Mouse (Mus musculus) spleen, adult 2 months (tissue): ENCODE measurements around the gene Timd2. TPM values are rescaled to one million over a fixed set of nuclear protein-coding genes. Genes with fewer than 3 reads are reported as not detected.
"Not testable (repeated sequence)": the region's sequence is repeated elsewhere in the genome, so short reads cannot be mapped to it uniquely, and the experiment has no call there.

Experiments
- DNase-seq, 2 experiments: peaks; one replicate each; pipeline versions ENCODE4 v3.0.0 to v3.0.0-alpha.2; 2012 to 2021; ENCODE audit warnings: low spot score in 2 of 2, low read depth in 1 of 2
- H3K27ac ChIP-seq: fragments of 200-500 bp; 2 replicates; pipeline ENCODE4 v1.5.1; 2012; ENCODE audit warnings: low read length, inconsistent platforms; ENCODE audit not compliant: insufficient read depth
- H3K27me3 ChIP-seq: fragments of 200-500 bp; 2 replicates; pipeline ENCODE4 v1.6.1; 2012; ENCODE audit warnings: mild to moderate bottlenecking, moderate library complexity, low read length, inconsistent platforms; ENCODE audit not compliant: control insufficient read depth, insufficient read depth
- H3K36me3 ChIP-seq: fragments of 200-500 bp; 2 replicates; pipeline ENCODE4 v1.6.1; 2012; ENCODE audit warnings: mild to moderate bottlenecking, low read length, inconsistent platforms; ENCODE audit not compliant: control insufficient read depth, insufficient read depth
- H3K4me1 ChIP-seq: fragments of 200-500 bp; 2 replicates; pipeline ENCODE4 v1.6.1; 2011; ENCODE audit warnings: inconsistent platforms; ENCODE audit not compliant: control insufficient read depth, insufficient read depth, insufficient read length
- H3K4me3 ChIP-seq: fragments of 200-500 bp; 2 replicates; pipeline ENCODE4 v1.5.1; 2011; ENCODE audit warnings: mild to moderate bottlenecking, inconsistent platforms; ENCODE audit not compliant: insufficient read depth, insufficient read length; ENCODE audit errors: extremely low read depth
- CTCF ChIP-seq: fragments of 200-500 bp; IDR thresholded peaks from 2 replicates; pipeline ENCODE4 v1.5.1; 2011; ENCODE audit warnings: mild to moderate bottlenecking, inconsistent platforms; ENCODE audit not compliant: insufficient read depth, insufficient read length, insufficient replicate concordance; ENCODE audit errors: extremely low read depth
- POLR2A ChIP-seq: fragments of 200-500 bp; IDR thresholded peaks from 2 replicates; pipeline ENCODE4 v1.6.1; 2011; ENCODE audit warnings: low read depth, low read length, inconsistent platforms
- WGBS: fragments of 180-500 bp; shearing (Covaris S2); methylation state at CpG from one replicate; pipeline ENCODE4 v1.1.7; 2018; 5-methylcytosine and 5-hydroxymethylcytosine counted together
- polyA plus RNA-seq: library from polyadenylated mRNA; depleted of rRNA; stranded (reverse); fragments of >200 nt; gene quantifications from 2 replicates; pipeline ENCODE4 v1.2.3, GENCODE M21; 2012; rRNA removed

Timd2 gene
- polyA plus RNA-seq = 0.74 and 1.9 TPM in 2 replicates

GRCm38 (mm10) chr11:46706664-46707356, at the start of gene Timd2:
TSS of gene Timd2 (minus strand) at chr11:46707061.
- TF ChIP-seq POLR2A (no peak), CTCF (no peak)
- WGBS = 58% methylated on average over 6 of the region's 6 CpGs
- no peaks in the 10 kb centered on the region for H3K27me3 ChIP-seq
- no peak within 1 kb of the TSS for H3K27ac ChIP-seq
- DNase-seq = no peak
- no peak within 1 kb of the TSS for H3K4me3 ChIP-seq
- no peaks in the 10 kb centered on the region for H3K36me3 ChIP-seq
- H3K4me1 ChIP-seq = no peaks in the 10 kb centered on the region

GRCm38 (mm10) chr11:46755714-46756113, 48.9 kb upstream of the Timd2 start:
- not testable (repeated sequence) for H3K27me3 ChIP-seq, H3K4me1 ChIP-seq, H3K27ac ChIP-seq, DNase-seq, H3K36me3 ChIP-seq, H3K4me3 ChIP-seq
- WGBS = 87% methylated on average over 6 of the region's 6 CpGs

- H3K4me1 ChIP-seq = no peaks in the 10 kb centered on the region
- no peaks in the 10 kb centered on the region for H3K36me3 ChIP-seq
- no peak overlapping the region for H3K4me3 ChIP-seq
- no peak overlapping the region for H3K27ac ChIP-seq
- 89% methylated on average over 4 of the region's 4 CpGs for WGBS
- TF ChIP-seq POLR2A (no peak), CTCF (no peak)
- H3K27me3 ChIP-seq = no peaks in the 10 kb centered on the region
- no peak for DNase-seq
Observed at GRCm38 (mm10) chr11:46754669-46755068, 47.8 kb upstream of the Timd2 start.

GRCm38 (mm10) chr11:46753662-46754061, 46.8 kb upstream of the Timd2 start:
- WGBS = 61% methylated on average over 2 of the region's 2 CpGs

GRCm38 (mm10) chr11:46747996-46748395, 41.1 kb upstream of the Timd2 start:
- Histone ChIP-seq H3K27ac (no peak overlapping the region), H3K36me3 (no peaks in the 10 kb centered on the region), H3K27me3 (no peaks in the 10 kb centered on the region), H3K4me1 (no peaks in the 10 kb centered on the region), H3K4me3 (no peak overlapping the region)
- no peak for DNase-seq
- WGBS = 26% methylated on average over 2 of the region's 2 CpGs
- TF ChIP-seq CTCF = no peak
- TF ChIP-seq POLR2A = no peak

More at GRCm38 (mm10) chr11:46753662-46754061, 46.8 kb upstream of the Timd2 start:
- no peaks in the 10 kb centered on the region for H3K27me3 ChIP-seq
- DNase-seq = no peak
- H3K4me1 ChIP-seq = no peaks in the 10 kb centered on the region
- H3K27ac ChIP-seq = no peak overlapping the region
- TF ChIP-seq POLR2A (no peak), CTCF (no peak)
- H3K4me3 ChIP-seq = no peak overlapping the region
- H3K36me3 ChIP-seq = no peaks in the 10 kb centered on the region

- no peak for TF ChIP-seq CTCF
- no peak for DNase-seq
Observed at GRCm38 (mm10) chr11:46741716-46742115, 34.9 kb upstream of the Timd2 start.

GRCm38 (mm10) chr11:46740886-46741285, 34.0 kb upstream of the Timd2 start:
- 66% methylated on average over 4 of the region's 4 CpGs for WGBS
- Histone ChIP-seq H3K27me3 (no peaks in the 10 kb centered on the region), H3K4me1 (peaks cover 2% of the 10 kb centered on the region; the same call in 1 of the 2 replicates), H3K36me3 (no peaks in the 10 kb centered on the region), H3K27ac (no peak overlapping the region), H3K4me3 (no peak overlapping the region)
- TF ChIP-seq CTCF (no peak), POLR2A (no peak)
- DNase-seq = no peak

More at GRCm38 (mm10) chr11:46741716-46742115, 34.9 kb upstream of the Timd2 start:
- Histone ChIP-seq H3K27me3 (no peaks in the 10 kb centered on the region), H3K36me3 (no peaks in the 10 kb centered on the region), H3K4me3 (no peak overlapping the region), H3K27ac (no peak overlapping the region), H3K4me1 (peaks cover 2% of the 10 kb centered on the region; the same call in 1 of the 2 replicates)
- 73% methylated on average over 3 of the region's 3 CpGs for WGBS
